Mouse (Mus musculus) kidney, embryonic 15.5 days (tissue): ENCODE results near the gene Slc29a1. TPM values are rescaled to one million over a fixed set of nuclear protein-coding genes. Genes with fewer than 3 reads are reported as not detected.
"Not testable (repeated sequence)": the region's sequence is repeated elsewhere in the genome, so short reads cannot be mapped to it uniquely, and the experiment has no call there.

ENCODE experiments used
- ATAC-seq: fragments of 200-750 bp; cut with Nextera tagmentation; replicated peaks from 2 replicates; pipeline ENCODE4 v1.8.0; 2017; ENCODE audit warnings: moderate TSS enrichment; ENCODE audit not compliant: low FRiP score
- H3K27ac ChIP-seq: fragments of 300-500 bp; sonication (generic); 2 replicates; pipeline ENCODE4 v1.5.1; 2015; ENCODE audit warnings: mild to moderate bottlenecking, inconsistent platforms
- H3K27me3 ChIP-seq: fragments of 300-500 bp; sonication (generic); 2 replicates; pipeline ENCODE4 v1.6.1; 2015; ENCODE audit warnings: inconsistent platforms
- H3K36me3 ChIP-seq: fragments of 300-500 bp; sonication (generic); 2 replicates; pipeline ENCODE4 v1.6.1; 2015; ENCODE audit warnings: inconsistent platforms
- H3K4me1 ChIP-seq: fragments of 300-500 bp; sonication (generic); 2 replicates; pipeline ENCODE4 v1.6.1; 2015; ENCODE audit warnings: inconsistent platforms
- H3K4me2 ChIP-seq: fragments of 300-500 bp; sonication (generic); 2 replicates; pipeline ENCODE4 v1.6.1; 2015; ENCODE audit warnings: moderate library complexity, mild to moderate bottlenecking, inconsistent platforms
- H3K4me3 ChIP-seq: fragments of 300-500 bp; sonication (generic); replicated peaks from 2 replicates; pipeline ENCODE4 v1.5.1; 2015; ENCODE audit warnings: mild to moderate bottlenecking, inconsistent platforms
- H3K9ac ChIP-seq: fragments of 300-500 bp; sonication (generic); 2 replicates; pipeline ENCODE4 v1.6.1; 2015; ENCODE audit warnings: mild to moderate bottlenecking, inconsistent platforms
- H3K9me3 ChIP-seq: fragments of 300-500 bp; sonication (generic); replicated peaks from 2 replicates; pipeline ENCODE4 v1.6.1; 2016; ENCODE audit warnings: inconsistent platforms
- WGBS: fragments of 180-500 bp; shearing (Covaris S2); methylation state at CpG from one replicate; pipeline ENCODE4 v1.1.7; 2015; ENCODE audit warnings: mixed read lengths; 5-methylcytosine and 5-hydroxymethylcytosine counted together
- polyA plus RNA-seq: library from polyadenylated mRNA; unstranded; fragments of >200 nt; fragmentation: Nextera tagmentation; extraction: Ambion mirVana; gene quantifications from 2 replicates; pipeline ENCODE4 v1.2.1, GENCODE M21; 2015

Slc29a1 gene
- polyA plus RNA-seq, 1 experiment from 2014 or later, result 102 TPM

GRCm38 (mm10) chr17:45626577-45627134, 27.2 kb upstream of the Slc29a1 start:
- ATAC-seq, result no peak
- WGBS, result 28% methylated on average over 15 of the region's 15 CpGs
- Histone ChIP-seq H3K36me3 (no peaks in the 10 kb centered on the region), H3K4me2 (peak overlapping the region; percentile 46), H3K27ac (no peak overlapping the region), H3K9ac (no peak overlapping the region), H3K4me1 (peaks cover 31% of the 10 kb centered on the region), H3K9me3 (no peaks in the 10 kb centered on the region), H3K4me3 (no peak overlapping the region), H3K27me3 (no peaks in the 10 kb centered on the region)

DNA sequence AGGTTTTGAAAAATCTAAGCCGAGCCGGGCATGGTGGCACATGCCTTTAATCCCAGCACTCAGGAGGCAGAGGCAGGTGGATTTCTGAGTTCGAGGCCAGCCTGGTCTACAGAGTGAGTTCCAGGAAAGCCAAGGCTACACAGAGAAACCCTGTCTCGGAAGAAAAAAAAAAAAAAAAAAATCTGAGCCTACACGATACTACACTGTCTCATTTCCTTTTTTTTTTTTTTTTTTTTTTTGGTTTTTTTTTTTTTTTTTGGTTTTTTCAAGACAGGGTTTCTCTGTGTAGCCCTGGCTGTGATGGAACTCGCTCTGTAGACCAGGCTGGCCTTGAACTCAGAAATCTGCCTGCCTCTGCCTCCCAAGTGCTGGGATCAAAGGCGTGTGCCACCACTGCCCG, 24.0 kb upstream of the Slc29a1 start:
- H3K9ac ChIP-seq, H3K9me3 ChIP-seq, H3K27me3 ChIP-seq, H3K27ac ChIP-seq, H3K4me3 ChIP-seq, ATAC-seq, H3K36me3 ChIP-seq, H3K4me2 ChIP-seq: not testable (repeated sequence)
- whole genome bisulfite sequencing, result 90% methylated on average over 8 of the region's 8 CpGs
- peaks cover 27% of the 10 kb centered on the region for H3K4me1 ChIP-seq

DNA sequence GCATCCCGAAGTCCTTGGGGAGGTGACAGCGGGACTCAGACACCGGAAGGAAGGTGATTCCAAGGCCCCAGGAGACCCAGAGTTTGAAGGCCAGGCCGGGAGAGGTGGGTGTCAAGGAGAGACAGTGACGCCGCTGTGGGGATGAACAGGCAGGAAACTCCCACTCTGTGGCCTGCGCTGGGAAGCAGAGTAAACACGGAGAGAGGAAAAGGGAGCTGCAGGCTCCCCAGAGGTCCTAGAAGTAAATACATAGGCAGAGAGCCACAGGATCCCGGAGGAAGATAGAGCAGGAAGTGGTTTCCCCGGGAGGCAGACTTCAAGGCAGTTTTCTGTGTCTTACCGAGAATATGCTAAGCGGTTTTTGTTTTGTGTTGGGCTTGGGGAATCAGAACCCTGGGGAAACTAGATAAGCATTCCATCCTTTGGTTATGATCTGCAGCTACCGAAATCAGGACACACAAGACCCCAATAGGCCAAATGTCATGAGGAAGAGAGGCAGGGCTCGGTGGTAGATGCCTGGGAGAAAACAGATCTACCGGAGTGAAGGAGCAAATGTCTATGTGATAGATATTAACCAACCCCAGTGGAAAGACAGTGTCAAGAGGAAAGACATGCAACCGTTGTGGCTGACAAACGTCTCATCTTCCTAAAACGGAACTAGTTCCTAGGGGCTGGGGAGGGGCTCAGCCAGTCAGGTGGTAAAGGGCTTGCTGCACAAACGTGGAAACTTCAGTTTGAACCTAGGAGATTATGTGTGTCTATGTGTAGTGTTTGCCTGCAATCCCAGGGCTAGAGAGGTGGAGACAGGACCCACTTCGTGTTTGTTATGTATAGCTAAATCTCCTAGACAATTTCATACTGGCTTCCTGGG, 20.2 kb upstream of the Slc29a1 start:
- 0 out of 2 replicates have a peak overlapping the region, but pooled peaks have one; percentile 17 for H3K9ac ChIP-seq
- H3K27me3 ChIP-seq, result no peaks in the 10 kb centered on the region
- H3K4me1 ChIP-seq, result peaks cover 18% of the 10 kb centered on the region
- peak; percentile 52; the same call in 1 of the 2 replicates for ATAC-seq
- no peaks in the 10 kb centered on the region for H3K9me3 ChIP-seq
- peak overlapping the region; percentile 55 for H3K4me2 ChIP-seq
- WGBS, result 18% methylated on average over 20 of the region's 20 CpGs
- H3K36me3 ChIP-seq, result no peaks in the 10 kb centered on the region
- H3K27ac ChIP-seq, result peak overlapping the region; percentile 92
- peak overlapping the region; percentile 27 for H3K4me3 ChIP-seq

DNA sequence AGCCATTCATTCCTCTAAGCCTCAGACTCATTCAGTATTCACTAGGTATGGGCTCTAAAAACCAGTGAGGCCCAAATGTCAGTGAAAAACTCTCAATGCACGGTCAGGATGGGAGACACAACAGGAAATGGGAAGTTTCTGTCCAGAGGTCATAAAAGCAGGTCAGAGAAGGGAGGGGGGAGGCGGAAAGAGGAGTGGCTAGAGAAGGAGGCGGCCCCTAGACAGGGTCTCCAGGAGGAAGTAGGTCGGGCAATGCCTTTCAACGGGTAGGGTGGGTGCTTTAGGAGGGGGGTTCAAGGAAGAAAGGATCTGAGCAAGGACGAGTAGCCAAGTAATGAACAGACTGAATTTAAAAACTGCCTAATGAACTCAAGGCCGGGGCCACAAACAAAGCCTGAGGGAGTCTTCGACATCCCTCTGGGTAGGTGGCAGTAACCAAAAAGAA, 19.6 kb upstream of the Slc29a1 start:
- peak; percentile 83 for ATAC-seq
- Histone ChIP-seq H3K27ac (peak overlapping the region; percentile 92), H3K9ac (0 out of 2 replicates have a peak overlapping the region, but pooled peaks have one; percentile 17), H3K4me1 (peaks cover 18% of the 10 kb centered on the region), H3K4me2 (peak overlapping the region; percentile 55), H3K9me3 (no peaks in the 10 kb centered on the region), H3K36me3 (no peaks in the 10 kb centered on the region), H3K4me3 (peak overlapping the region; percentile 27), H3K27me3 (no peaks in the 10 kb centered on the region)
- WGBS, result 17% methylated on average over 8 of the region's 8 CpGs

DNA sequence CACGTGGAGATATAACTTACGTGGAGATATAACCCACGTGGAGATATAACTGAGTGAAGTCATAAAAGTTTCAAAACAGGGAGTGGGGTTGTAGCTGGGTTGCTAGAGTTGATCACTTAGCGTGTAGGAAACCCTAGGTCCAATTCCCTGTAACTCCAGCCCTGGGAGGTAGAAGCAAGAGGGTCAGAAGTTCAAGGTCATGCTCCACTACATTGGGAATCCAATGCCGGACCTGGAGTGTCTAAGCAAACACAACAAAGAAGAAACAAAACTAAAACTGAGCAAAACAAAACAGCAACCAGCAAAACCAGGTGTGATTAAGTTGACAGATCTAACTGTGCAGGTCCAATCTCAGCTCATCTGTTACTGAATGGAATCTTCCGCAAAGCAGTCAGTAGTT, 18.2 kb upstream of the Slc29a1 start:
- ATAC-seq, result no peak

DNA sequence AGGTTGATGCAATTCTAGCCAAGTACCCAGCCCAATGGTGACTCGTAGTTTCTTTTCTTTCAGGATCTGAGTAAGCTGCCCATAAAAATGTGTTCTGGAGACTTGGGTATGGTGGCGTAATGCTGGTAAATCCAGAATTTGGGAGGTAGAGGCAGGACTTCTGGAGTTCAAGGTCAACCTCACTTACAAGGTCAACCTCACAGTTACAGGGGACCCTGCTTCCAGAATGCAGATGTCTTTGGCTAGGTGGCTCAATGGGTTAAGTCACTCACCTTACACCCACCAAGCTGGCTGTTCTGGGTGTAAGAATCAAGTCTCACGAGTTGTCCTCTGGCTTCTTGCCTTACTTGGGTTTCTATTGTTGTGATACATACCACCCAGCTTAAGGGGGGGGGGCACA, 17.3 kb upstream of the Slc29a1 start:
- WGBS, result 84% methylated on average over 3 of the region's 3 CpGs
- H3K27ac ChIP-seq, result no peak overlapping the region
- no peak for ATAC-seq

More for the DNA sequence above, 18.2 kb upstream of the Slc29a1 start:
- Histone ChIP-seq H3K9me3 (no peaks in the 10 kb centered on the region), H3K36me3 (no peaks in the 10 kb centered on the region), H3K9ac (no peak overlapping the region), H3K4me1 (peaks cover 18% of the 10 kb centered on the region), H3K27ac (no peak overlapping the region), H3K27me3 (no peaks in the 10 kb centered on the region), H3K4me3 (no peak overlapping the region), H3K4me2 (no peak overlapping the region)
- WGBS, result 73% methylated on average over 6 of the region's 6 CpGs

DNA sequence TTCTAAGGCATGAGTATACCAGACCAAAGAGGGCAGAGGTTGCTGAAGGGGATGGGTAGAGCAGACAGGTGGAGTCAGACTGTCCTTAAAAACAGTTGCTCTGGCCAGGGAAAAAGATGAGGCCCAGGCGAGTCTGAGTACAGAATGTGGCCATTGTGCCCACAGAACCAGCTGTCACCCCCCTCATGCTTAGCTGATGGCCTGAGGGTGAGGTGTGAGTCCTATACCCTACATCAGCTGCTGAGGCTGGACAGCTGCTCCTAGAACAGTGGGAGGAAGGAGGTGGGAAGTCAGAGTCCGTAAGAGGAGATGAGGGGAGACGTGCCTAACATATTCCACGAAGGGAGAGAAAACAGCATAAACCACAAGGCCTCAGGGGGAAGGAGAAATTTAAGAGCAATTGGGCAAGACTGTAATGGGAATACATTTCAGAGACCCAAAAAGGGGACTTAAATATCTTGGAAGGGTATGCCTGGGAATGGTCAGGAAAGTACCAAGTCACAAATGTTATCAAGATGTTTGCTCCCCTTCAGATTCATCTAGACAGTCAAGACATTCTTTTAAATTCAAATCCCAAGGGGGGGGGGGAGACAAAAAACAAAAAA, 16.7 kb upstream of the Slc29a1 start:
- Histone ChIP-seq H3K9ac (no peak overlapping the region), H3K9me3 (no peaks in the 10 kb centered on the region), H3K4me3 (no peak overlapping the region), H3K4me2 (no peak overlapping the region), H3K4me1 (peaks cover 18% of the 10 kb centered on the region), H3K36me3 (no peaks in the 10 kb centered on the region), H3K27me3 (no peaks in the 10 kb centered on the region), H3K27ac (no peak overlapping the region)
- 31% methylated on average over 4 of the region's 4 CpGs for WGBS
- ATAC-seq, result no peak

More for the DNA sequence above, 17.3 kb upstream of the Slc29a1 start:
- no peak overlapping the region for H3K4me3 ChIP-seq
- no peaks in the 10 kb centered on the region for H3K27me3 ChIP-seq
- no peaks in the 10 kb centered on the region for H3K9me3 ChIP-seq
- H3K9ac ChIP-seq, result no peak overlapping the region
- peaks cover 18% of the 10 kb centered on the region for H3K4me1 ChIP-seq
- no peak overlapping the region for H3K4me2 ChIP-seq
- H3K36me3 ChIP-seq, result no peaks in the 10 kb centered on the region

DNA sequence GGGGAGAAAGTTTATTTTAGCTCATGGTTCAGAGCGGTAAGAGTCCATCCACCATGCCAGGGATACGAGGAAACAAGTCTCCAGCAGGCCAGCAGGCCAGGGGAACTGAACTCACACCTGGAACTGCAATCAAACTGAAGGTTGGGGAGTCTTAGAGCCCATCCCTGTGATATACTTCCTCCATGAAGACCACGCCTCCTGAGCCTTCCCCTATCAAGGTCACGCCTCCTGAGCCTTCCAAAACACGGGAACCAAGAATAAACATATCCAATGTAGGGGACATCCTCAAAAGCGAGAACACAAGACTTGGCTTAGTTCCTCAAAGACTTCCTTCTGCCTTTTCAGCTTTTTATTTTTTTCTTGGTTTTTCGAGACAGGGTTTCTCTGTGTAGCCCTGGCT, 13.5 kb upstream of the Slc29a1 start:
- peaks cover 8% of the 10 kb centered on the region for H3K4me1 ChIP-seq
- 79% methylated on average over 7 of the region's 7 CpGs for WGBS
- no peak overlapping the region for H3K4me3 ChIP-seq
- no peak for ATAC-seq
- H3K36me3 ChIP-seq, result no peaks in the 10 kb centered on the region
- no peak overlapping the region for H3K9ac ChIP-seq
- H3K9me3 ChIP-seq, result no peaks in the 10 kb centered on the region
- no peaks in the 10 kb centered on the region for H3K27me3 ChIP-seq
- no peak overlapping the region for H3K4me2 ChIP-seq
- no peak overlapping the region for H3K27ac ChIP-seq

- Histone ChIP-seq H3K9me3 (no peaks in the 10 kb centered on the region), H3K9ac (no peak overlapping the region), H3K36me3 (no peaks in the 10 kb centered on the region), H3K4me3 (no peak overlapping the region), H3K4me2 (no peak overlapping the region), H3K27ac (no peak overlapping the region), H3K27me3 (no peaks in the 10 kb centered on the region), H3K4me1 (peaks cover 8% of the 10 kb centered on the region)
- no peak for ATAC-seq
- 74% methylated on average over 8 of the region's 8 CpGs for WGBS
Measured at GRCm38 (mm10) chr17:45612008-45612407, 12.6 kb upstream of the Slc29a1 start.

DNA sequence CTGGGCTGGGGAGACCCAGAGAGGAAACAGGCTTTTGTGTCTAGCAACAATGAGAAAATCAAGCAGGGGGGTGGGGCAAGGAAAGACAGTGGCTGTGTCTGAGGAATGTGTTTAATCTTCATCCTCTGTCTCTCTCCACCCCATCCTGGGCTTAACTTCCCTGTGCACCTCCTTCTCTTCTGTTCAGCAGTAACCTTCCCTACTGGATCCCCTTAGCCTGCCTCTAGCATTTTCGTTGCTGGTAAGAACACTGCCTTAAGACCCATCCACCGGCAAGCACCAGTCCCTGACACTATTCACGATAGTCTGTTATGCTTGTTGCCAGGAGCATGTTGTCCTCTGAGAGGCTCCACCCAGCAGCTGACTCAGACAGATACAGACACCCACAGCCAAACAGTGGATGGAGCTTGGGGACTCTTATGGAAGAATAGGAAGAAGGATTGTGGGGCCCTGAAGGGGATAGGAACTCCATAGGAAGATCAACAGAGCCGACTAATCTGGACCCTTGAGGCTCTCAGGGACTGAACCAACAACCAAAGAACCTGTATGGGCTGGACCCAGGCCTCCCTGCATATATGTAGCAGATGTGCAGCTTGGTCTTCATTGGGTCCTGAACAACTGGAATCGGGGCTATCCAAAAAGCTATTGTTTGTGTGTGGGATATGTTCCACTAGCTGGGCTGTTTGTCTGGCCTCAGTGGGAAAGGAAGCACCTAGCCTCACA, 10.9 kb upstream of the Slc29a1 start:
- H3K9me3 ChIP-seq, result no peaks in the 10 kb centered on the region
- 39% methylated on average over 5 of the region's 5 CpGs for WGBS
- ATAC-seq, result no peak

DNA sequence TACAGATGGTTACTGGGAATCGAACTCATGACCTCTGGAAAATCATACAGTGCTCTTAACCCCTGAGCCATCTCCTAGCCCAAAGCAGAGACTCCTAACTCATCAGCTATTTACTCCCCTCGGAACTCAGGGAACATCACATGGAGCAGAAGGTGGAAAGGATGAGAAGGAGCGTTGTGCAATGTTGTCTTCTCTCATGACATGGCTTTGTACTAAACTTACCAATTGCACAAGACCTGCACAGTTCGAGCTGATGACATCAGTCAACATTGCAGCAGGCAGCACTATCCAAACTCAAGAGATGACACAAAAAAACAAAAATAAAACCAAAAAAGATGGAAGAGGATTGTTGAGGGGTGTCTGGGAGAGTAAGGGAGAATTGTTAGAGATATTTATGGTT, 9.0 kb upstream of the Slc29a1 start:
- Histone ChIP-seq H3K27ac (no peak overlapping the region), H3K4me1 (peaks cover 8% of the 10 kb centered on the region), H3K27me3 (no peaks in the 10 kb centered on the region), H3K4me2 (no peak overlapping the region), H3K9me3 (no peaks in the 10 kb centered on the region), H3K9ac (no peak overlapping the region), H3K4me3 (no peak overlapping the region), H3K36me3 (no peaks in the 10 kb centered on the region)
- no peak for ATAC-seq
- WGBS, result 91% methylated on average over 4 of the region's 4 CpGs

More for the DNA sequence above, 10.9 kb upstream of the Slc29a1 start:
- Histone ChIP-seq H3K27ac (peak overlapping the region; percentile 54; the same call in 1 of the 2 replicates), H3K4me3 (no peak overlapping the region), H3K4me1 (peaks cover 8% of the 10 kb centered on the region), H3K36me3 (no peaks in the 10 kb centered on the region), H3K27me3 (no peaks in the 10 kb centered on the region), H3K4me2 (no peak overlapping the region), H3K9ac (no peak overlapping the region)
